Mouse (Mus musculus) left cerebral cortex, postnatal 14 days (tissue): ENCODE measurements around the gene Mif. TPM values are rescaled to one million over a fixed set of nuclear protein-coding genes. Genes with fewer than 3 reads are reported as not detected.

Source experiments
- DNase-seq, 2 experiments: peaks; one replicate each; pipeline ENCODE4 v3.0.0; 2021 to 2022; ENCODE audit warnings: low spot score in 2 of 2, mixed read lengths in 1 of 2
- intact Hi-C: fragments of 180-260 bp; cut with DNase I; formaldehyde crosslinking; loops from one replicate; pipeline ENCODE4 v1.15.1; 2025
- total RNA-seq, 2 experiments: library from RNA; stranded (reverse); gene quantifications; 2 replicates each; pipeline ENCODE4 v1.2.3; 2021

Mif gene
- total RNA-seq, 2 experiments from 2014 or later, result 690 to 714 TPM

DNA sequence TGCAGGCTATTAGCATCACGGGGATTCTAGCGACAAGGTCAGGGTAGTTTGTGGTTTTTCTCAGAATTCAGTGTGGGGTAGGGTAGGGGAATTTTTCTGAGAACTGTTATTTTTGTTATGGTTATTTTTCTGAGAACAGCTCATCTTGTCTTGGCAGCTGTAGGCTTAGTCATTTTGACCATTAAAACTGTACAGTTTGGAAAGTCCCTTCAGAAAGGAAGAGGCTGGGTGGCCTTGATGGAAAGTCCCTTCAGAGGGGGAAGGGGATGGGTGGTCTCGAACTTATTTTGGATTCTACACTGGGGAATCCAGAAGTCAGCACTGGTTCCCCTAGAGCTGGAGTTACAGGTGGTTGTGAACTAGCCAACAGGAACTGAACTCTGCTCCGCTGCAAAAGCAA lies 35.5 kb downstream of the Mif start:
- DNase-seq, result no peak
- intact Hi-C loops, result no loop called here

DNA sequence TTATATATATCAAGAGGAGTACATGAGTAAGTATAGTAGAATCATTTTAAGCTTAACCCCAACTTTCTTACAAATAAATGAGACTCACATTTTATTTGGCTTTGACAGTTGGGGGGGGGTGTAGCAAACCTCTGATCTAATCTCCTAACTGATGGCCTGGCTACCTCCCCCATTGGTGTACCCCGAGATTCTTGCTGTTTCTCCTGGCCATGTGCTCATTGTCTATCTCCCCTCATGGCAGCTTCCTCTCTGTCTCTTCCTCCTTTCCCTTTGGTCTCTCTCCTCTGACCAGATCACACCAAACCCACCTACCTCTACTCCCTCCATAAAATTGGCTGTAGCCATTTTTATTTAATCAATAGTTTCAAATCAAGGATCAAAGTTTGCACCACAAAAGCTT lies 36.3 kb downstream of the Mif start:
- intact Hi-C loops, result no loop called here
- DNase-seq, result no peak

DNA sequence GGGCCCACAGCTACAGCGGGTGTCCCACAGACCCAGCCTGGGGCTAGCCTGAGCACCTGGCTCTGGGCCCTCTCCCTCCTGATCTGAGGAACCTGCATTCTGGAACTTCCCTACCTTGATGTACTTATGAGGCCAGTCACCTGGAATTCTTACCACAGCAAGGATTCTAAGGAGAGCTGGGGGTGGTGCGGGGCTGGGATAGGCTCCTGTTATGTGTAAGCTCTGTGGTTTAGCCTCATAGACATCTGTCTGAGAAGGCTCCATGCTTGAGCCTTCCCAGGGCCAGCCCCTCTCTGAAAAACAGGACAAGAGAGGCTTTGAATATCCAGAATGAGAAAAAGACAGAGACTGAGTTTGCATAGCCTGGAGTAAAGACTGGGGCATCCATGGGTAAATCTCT lies 37.6 kb downstream of the Mif start, which contains the start of gene Gstt4:
TSS of gene Gstt4 (minus strand) at position 101 of the 400 bp plus-strand sequence.
- intact Hi-C loops, result no loop called here
- no peak for DNase-seq

DNA sequence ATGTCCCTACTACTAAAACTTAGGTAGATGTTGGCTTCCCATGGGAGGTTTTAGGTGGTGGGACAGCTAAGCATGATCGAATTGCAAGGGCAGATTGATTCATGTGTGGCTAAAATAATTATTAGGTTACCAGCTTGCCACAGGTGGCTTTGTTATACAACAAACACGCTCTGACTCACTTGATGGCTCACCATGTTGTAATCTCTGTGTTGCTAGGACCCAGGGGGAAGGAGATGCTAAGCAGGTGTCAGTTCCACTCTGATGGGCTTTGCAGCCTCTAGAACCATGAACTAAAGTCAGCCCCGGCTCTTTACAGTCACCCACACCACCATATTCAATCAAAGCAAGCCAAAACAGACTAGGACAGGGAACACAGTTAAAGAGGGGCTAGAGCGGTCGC lies 40.2 kb downstream of the Mif start:
- DNase-seq, result no peak
- intact Hi-C loops, result no loop called here

DNA sequence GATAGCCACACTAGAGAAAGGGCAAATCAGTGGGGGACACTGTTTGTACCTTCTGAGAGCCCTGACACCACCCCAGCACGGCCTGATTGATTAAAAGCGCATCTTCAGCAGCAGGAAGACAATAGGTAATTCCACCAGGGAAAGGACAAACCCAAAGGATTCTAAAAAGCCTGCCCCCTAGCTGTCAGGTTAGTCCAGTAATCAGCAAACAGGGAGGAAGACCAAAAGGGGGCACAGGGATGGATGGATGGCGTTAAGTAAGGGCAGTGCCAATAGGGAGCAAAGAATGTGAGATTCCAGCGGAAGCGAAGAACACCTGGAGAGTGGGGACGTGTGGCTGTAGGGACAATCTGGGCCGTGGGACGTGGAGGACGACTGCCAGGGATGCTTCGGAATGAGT lies 41.4 kb downstream of the Mif start:
- intact Hi-C loops, result no loop called here
- no peak for DNase-seq

Other genes starting within 250 kb of the Mif start
- 1 to 10 TPM; 4.3 to 4.8 TPM for gene Susd2, start 216.2 kb downstream of the Mif start, total RNA-seq
- 10 to 100 TPM; 79.8 to 82.9 TPM for gene Cabin1, start 95.9 kb downstream of the Mif start, total RNA-seq
- 10 to 100 TPM; 32.8 to 40.5 TPM for gene Ddt, start 86.8 kb downstream of the Mif start, total RNA-seq
- gene Gm20441, start 79.3 kb downstream of the Mif start, total RNA-seq, result not detected
- gene Gstt3, start 78.8 kb downstream of the Mif start, total RNA-seq, result 1 to 10 TPM; 1.5 to 1.7 TPM
- 1 to 10 TPM; 3.0 to 4.7 TPM for gene Gstt1, start 61.7 kb downstream of the Mif start, total RNA-seq
- gene Gstt4, start 37.7 kb downstream of the Mif start, total RNA-seq, result not detected
- gene Gstt2, start 22.8 kb downstream of the Mif start, total RNA-seq, result 1 to 10 TPM; 4.1 to 4.5 TPM
- 1 to 10 TPM; 1.9 to 2.6 TPM for gene Derl3, start 33.2 kb upstream of the Mif start, total RNA-seq
- 10 to 100 TPM; 77.4 to 83.2 TPM for gene Smarcb1, start 61.4 kb upstream of the Mif start, total RNA-seq
- gene Chchd10, start 72.9 kb upstream of the Mif start, total RNA-seq, result 100 to 1,000 TPM; 260 to 285 TPM
- 1 to 10 TPM; 1.7 to 2.3 TPM for gene Mmp11, start 76.3 kb upstream of the Mif start, total RNA-seq
- not detected for gene Gm867, start 80.4 kb upstream of the Mif start, total RNA-seq
- not detected for gene Vpreb3, start 82.8 kb upstream of the Mif start, total RNA-seq
- not detected for gene Gm5134, start 94.3 kb upstream of the Mif start, total RNA-seq
- gene Zfp280b, start 172.4 kb upstream of the Mif start, total RNA-seq, result 10 to 100 TPM; 12.2 to 12.3 TPM